Mouse (Mus musculus) ovary, postnatal 14 days (tissue): ENCODE results near the gene Gm6793.

Source experiments
- DNase-seq: peaks from one replicate; pipeline ENCODE4 v3.0.0; 2022; ENCODE audit warnings: low spot score

The Gm6793 gene

GRCm38 (mm10) chr8:112014936-112015335, at the start of gene Gm6793:
Gene Gm6793, minus strand, starts transcription at chr8:112015036.
- no peak for DNase-seq

GRCm38 (mm10) chr8:112061372-112061771, 46.5 kb upstream of the Gm6793 start:
- DNase-seq: peak; percentile 35

GRCm38 (mm10) chr8:112054456-112054855, 39.6 kb upstream of the Gm6793 start:
- no peak for DNase-seq

GRCm38 (mm10) chr8:112051537-112051936, 36.7 kb upstream of the Gm6793 start:
- no peak for DNase-seq

GRCm38 (mm10) chr8:112049984-112050383, 35.1 kb upstream of the Gm6793 start:
- DNase-seq: no peak

GRCm38 (mm10) chr8:112048293-112048692, 33.5 kb upstream of the Gm6793 start:
- DNase-seq: no peak

- peak; percentile 75 for DNase-seq
Measured at GRCm38 (mm10) chr8:112045896-112046295, 31.1 kb upstream of the Gm6793 start.

GRCm38 (mm10) chr8:112045182-112045581, 30.3 kb upstream of the Gm6793 start:
- no peak for DNase-seq

- no peak for DNase-seq
Measured at GRCm38 (mm10) chr8:112037521-112037920, 22.7 kb upstream of the Gm6793 start.

DNA sequence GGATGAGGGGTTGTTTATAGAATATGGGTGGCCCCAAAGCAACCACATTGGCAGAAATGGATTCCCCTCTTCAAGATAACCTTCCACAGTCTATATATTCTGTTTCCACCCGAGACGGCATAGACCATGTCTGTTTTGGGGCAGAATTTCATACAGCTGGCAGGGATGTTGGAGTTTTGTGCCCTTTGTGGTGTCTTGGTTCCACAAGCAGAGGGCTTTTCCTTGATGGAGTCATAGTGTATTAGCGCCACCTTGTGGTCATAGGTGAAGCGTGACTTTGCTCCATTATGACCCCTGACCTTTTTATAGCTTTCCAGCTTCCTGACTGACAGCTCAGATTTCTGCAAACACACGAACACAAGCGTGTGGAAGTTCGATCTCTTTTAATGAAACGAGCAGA, 19.8 kb upstream of the Gm6793 start:
- DNase-seq: peak; percentile 18

DNA sequence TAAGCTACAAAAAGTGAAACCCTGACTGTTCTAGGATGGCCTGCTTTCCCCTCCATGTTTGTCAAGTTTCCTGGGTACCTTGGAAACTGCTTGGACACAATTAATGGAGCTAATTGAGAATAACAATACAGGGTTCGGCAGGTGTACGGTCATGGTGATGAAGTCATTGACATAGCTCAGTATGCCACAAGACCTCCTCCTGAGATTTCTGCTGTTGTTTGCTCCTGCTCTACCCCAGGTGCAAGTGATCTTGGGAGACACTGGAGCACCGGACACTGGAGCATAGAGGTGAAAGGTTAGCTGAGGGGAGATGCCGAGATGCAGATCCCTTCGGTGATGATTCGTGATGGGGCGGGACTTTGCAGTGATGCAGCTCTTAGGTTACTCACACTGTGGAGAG, 18.2 kb upstream of the Gm6793 start:
- no peak for DNase-seq

- no peak for DNase-seq
Measured at GRCm38 (mm10) chr8:112030663-112031062, 15.8 kb upstream of the Gm6793 start.

DNA sequence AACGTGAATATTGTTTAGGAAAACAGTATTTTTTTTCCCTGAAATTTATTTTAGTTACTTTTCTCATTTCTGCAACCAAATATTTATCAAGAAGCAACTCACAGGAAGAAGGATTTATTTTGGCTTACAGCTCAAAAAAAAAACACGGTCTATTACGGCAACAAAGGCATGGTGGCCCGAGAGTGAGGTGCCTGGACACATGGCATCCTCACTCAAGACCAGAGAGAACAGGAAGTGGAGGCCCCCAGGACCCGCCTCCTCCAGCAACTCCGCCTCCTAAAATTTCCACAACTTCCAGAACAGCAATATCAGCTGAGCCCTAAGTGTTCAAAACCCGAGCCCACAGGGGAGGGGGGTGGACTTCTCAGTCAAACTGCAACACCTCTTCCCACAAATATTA, 14.6 kb upstream of the Gm6793 start:
- no peak for DNase-seq

DNA sequence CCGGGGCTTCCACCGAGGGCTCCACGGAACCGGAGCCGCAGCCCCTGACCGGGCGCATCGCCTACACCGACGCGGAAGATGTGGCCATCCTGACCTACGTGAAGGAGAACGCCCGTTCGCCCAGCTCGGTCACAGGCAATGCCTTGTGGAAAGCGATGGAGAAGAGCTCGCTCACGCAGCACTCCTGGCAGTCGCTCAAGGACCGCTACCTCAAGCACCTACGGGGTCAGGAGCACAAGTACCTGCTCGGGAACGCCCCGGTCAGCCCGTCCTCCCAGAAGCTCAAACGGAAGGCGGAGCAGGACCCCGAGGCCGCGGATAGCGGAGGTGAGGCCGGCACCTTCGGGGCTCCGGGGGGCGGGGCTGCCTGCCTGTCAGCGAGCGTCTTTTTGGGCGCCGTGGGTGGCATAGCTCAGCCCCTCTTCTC, 3.0 kb downstream of the Gm6793 start:
- DNase-seq: peak; percentile 18

- peak; percentile 91 for DNase-seq
Measured at GRCm38 (mm10) chr8:112010997-112011815, 3.6 kb downstream of the Gm6793 start, which contains the start of the genes Kars and Terf2ip. Gene Kars, minus strand, starts transcription at chr8:112011323. Gene Terf2ip, plus strand, starts transcription at chr8:112011398.

DNA sequence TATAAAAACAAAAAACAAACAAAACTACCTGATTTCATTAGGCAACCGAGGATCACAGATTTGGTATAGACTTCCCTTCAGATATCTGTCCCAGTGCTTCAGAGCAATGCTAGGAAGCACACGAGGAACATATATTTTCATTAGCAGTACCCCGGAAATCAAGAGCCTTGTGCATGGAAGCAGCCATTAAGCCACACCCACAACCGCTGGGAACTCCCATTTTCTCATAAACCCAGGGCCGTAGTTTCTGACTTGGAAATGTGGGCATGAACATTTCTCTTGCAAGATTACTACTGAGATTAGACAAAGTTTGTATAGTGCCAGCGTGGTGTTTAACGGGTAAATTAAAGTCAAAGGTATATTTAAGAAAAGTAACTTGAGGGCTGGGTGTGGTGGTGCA, 5.3 kb downstream of the Gm6793 start:
- DNase-seq: no peak

DNA sequence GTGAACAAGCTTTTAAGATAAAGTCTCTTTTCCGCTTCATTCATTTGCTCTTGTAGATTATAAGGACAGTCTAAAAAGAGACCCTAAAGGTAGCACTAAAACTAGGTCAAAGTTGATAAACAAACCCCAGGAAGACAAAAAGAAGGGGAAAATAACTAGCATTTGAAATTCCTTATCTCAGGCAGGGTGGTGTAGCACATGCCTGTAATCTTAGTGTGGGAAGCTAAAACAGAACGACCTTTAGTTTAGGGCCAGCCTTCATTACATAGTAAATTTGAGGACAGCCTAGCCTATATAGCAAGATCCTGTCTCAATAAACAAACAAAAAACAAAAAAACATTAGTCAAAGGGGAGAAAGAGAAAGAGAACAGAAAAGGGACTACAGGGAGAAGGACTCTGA, 7.2 kb downstream of the Gm6793 start:
- DNase-seq: no peak

GRCm38 (mm10) chr8:112005601-112006000, 9.2 kb downstream of the Gm6793 start:
- DNase-seq: no peak

DNA sequence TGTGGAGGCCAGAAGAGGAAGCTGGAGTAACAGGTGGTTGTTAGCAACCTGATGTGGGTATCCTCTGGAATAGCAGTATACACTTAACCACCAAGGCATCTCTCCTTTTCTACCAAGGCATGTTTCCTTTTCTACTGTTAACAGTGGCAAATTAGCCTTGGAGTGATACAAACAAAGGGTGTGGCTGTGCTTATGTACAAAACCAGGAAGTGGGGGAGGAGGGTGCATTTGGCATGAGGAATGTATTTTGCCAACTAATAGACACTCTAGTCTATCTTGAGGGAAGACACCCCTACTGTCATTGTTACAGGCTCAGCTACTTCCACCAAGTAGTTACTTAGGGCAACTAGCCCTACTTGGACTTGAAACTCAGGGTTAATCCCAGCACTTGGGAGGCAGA, 10.1 kb downstream of the Gm6793 start:
- no peak for DNase-seq

DNA sequence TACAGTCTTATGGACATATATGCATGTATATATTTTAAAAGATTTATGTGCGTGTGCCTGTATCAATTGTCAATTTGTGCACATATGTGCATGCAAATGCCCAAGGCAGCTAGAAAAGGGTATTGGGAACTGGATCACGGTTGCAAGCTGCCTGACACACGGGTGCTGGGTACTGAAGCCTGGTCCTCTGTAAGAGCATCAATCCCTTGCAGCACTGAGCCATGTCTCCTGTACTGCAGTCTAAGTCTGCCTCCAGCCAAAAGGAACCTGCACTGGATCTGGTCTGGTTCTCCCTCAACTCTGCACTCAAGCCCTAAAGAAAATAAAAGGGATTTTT, 22.2 kb downstream of the Gm6793 start:
- DNase-seq: no peak

GRCm38 (mm10) chr8:111992013-111992702, 22.7 kb downstream of the Gm6793 start, which contains the start of gene Adat1:
Gene Adat1, minus strand, starts transcription at chr8:111992302.
- peak; percentile 63 for DNase-seq

DNA sequence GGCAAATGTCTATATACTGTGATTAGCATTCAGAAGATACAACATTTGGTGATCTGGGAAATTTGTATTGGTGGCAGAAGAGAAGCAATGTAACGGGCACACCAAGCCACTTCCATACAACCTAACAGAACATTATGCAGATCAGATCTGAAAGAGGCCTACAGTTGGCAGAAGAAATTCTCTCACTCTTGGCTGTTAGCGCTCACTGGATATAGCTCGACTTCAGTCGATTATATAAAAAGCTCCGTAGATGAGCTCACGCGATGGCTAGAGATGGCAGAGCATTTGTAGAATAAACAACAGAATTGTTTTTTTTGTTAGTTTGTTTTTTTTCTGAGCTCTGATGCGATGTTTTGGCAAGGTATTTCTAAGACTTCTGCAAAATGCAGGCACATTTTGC, 23.6 kb downstream of the Gm6793 start:
- DNase-seq: no peak

- DNase-seq: peak; percentile 76
Measured at GRCm38 (mm10) chr8:111989911-111990310, 24.9 kb downstream of the Gm6793 start.
